20 mouse cellular contexts compared by ENCODE assay signal in genomic region chr9:30770436-30771173, GRCm38 (mm10).
DNase-seq lines count a peak whose midpoint lies in the region; ATAC-seq and TF ChIP-seq lines count a peak whose summit lies in the region.
"Had no signal": no experiment of that assay in that cellular context is flagged by ENCODE, and none has a peak within 500 bp of the region (broad histone marks: within the 10 kb centered on the region; RNA-seq: fewer than 3 reads in every experiment).

No protein-coding gene starts in this region.

- H3K4me3 ChIP-seq in lung, embryonic 14.5 days (ENCODE audit: low read depth, low read length), result no peak overlapping the region
- no peak overlapping the region for H3K4me3 ChIP-seq in embryonic facial prominence, embryonic 15.5 days (replicated peaks)
- no peak overlapping the region for H3K4me3 ChIP-seq in stomach, embryonic 15.5 days (replicated peaks)
- H3K4me3 ChIP-seq: embryonic facial prominence, embryonic 13.5 days; erythroblast, embryonic 14.5 days; forebrain, embryonic 10.5 days; gastrocnemius, adult 2 months; heart, embryonic 13.5 days; hindbrain, embryonic 12.5 days had no signal

- no peak overlapping the region for H3K9ac ChIP-seq in lung, embryonic 14.5 days
- H3K9ac ChIP-seq in embryonic facial prominence, embryonic 15.5 days, result no peak overlapping the region
- H3K9ac ChIP-seq in stomach, embryonic 15.5 days, result no peak overlapping the region
- H3K9ac ChIP-seq: embryonic facial prominence, embryonic 13.5 days; heart, embryonic 13.5 days; hindbrain, embryonic 12.5 days had no signal

- H3K9me3 ChIP-seq in lung, embryonic 14.5 days (ENCODE audit: low read depth, low read length), result no peaks in the 10 kb centered on the region
- H3K9me3 ChIP-seq in embryonic facial prominence, embryonic 15.5 days (replicated peaks), result no peaks in the 10 kb centered on the region
- no peaks in the 10 kb centered on the region for H3K9me3 ChIP-seq in stomach, embryonic 15.5 days
- H3K9me3 ChIP-seq: embryonic facial prominence, embryonic 13.5 days; hindbrain, embryonic 12.5 days had no signal

- peak; percentile 94 for DNase-seq in heart, adult 11 months
- no peak for DNase-seq in heart, postnatal 36 days
- peak; percentile 23 for DNase-seq in lung, embryonic 14.5 days
- no peak for DNase-seq in lung, postnatal 4 days
- no peak for DNase-seq in embryo, embryonic 10 days (ENCODE audit: low spot score)
- DNase-seq: adrenal gland, postnatal 10 days; cerebellum, adult 11 months; cerebellum, adult 8-10 months; cerebellum, postnatal 14 days; gastrocnemius, adult 2 months; gastrocnemius, postnatal 25 days; heart, postnatal 4 days had no signal

- no peaks in the 10 kb centered on the region for H3K36me3 ChIP-seq in lung, embryonic 14.5 days (ENCODE audit: insufficient read depth)
- no peaks in the 10 kb centered on the region for H3K36me3 ChIP-seq in embryonic facial prominence, embryonic 15.5 days
- no peaks in the 10 kb centered on the region for H3K36me3 ChIP-seq in stomach, embryonic 15.5 days
- H3K36me3 ChIP-seq: embryonic facial prominence, embryonic 13.5 days; forebrain, embryonic 10.5 days; heart, embryonic 13.5 days; hindbrain, embryonic 12.5 days had no signal

- no peak overlapping the region for H3K4me2 ChIP-seq in lung, embryonic 14.5 days
- H3K4me2 ChIP-seq in embryonic facial prominence, embryonic 15.5 days (replicated peaks), result no peak overlapping the region
- H3K4me2 ChIP-seq in stomach, embryonic 15.5 days, result no peak overlapping the region
- H3K4me2 ChIP-seq: embryonic facial prominence, embryonic 13.5 days; heart, embryonic 13.5 days; hindbrain, embryonic 12.5 days had no signal

- ATAC-seq in lung, embryonic 14.5 days (ENCODE audit: insufficient read depth), result no peak; the same call in 1 of the 2 replicates
- peak; percentile 52; the same call in 1 of the 2 replicates for ATAC-seq in embryonic facial prominence, embryonic 15.5 days (ENCODE audit: insufficient number of reproducible peaks, low FRiP score, low TSS enrichment, low read depth)
- ATAC-seq in stomach, embryonic 15.5 days (ENCODE audit: insufficient read depth, low FRiP score, low read depth), result no peak
- ATAC-seq: forebrain, embryonic 14.5 days had no signal

- no peaks in the 10 kb centered on the region for H3K4me1 ChIP-seq in lung, embryonic 14.5 days (ENCODE audit: insufficient read depth)
- H3K4me1 ChIP-seq in embryonic facial prominence, embryonic 15.5 days, result peaks cover 21% of the 10 kb centered on the region
- H3K4me1 ChIP-seq in stomach, embryonic 15.5 days, result 0 out of 2 replicates have a peak, but pooled peaks cover 4% of the 10 kb centered on the region
- H3K4me1 ChIP-seq: hindbrain, embryonic 12.5 days had no signal

- H3K27me3 ChIP-seq in lung, embryonic 14.5 days (ENCODE audit: insufficient read depth, low read length), result no peaks in the 10 kb centered on the region
- no peaks in the 10 kb centered on the region for H3K27me3 ChIP-seq in embryonic facial prominence, embryonic 15.5 days
- H3K27me3 ChIP-seq in stomach, embryonic 15.5 days (replicated peaks), result no peaks in the 10 kb centered on the region
- H3K27me3 ChIP-seq: embryonic facial prominence, embryonic 13.5 days; heart, embryonic 13.5 days; hindbrain, embryonic 12.5 days had no signal

- H3K27ac ChIP-seq in lung, embryonic 14.5 days (ENCODE audit: low read depth), result 0 out of 2 replicates have a peak overlapping the region, but pooled peaks have one; percentile 4
- H3K27ac ChIP-seq in embryonic facial prominence, embryonic 15.5 days (replicated peaks), result no peak overlapping the region
- 0 out of 2 replicates have a peak overlapping the region, but pooled peaks have one; percentile 6 for H3K27ac ChIP-seq in stomach, embryonic 15.5 days
- H3K27ac ChIP-seq: embryonic facial prominence, embryonic 13.5 days; forebrain, embryonic 10.5 days; gastrocnemius, adult 2 months; hindbrain, embryonic 12.5 days had no signal

- WGBS in lung, embryonic 14.5 days, result 41% methylated on average over 8 of the region's 8 CpGs
- 46% methylated on average over 8 of the region's 8 CpGs for WGBS in embryonic facial prominence, embryonic 15.5 days
- 34% methylated on average over 8 of the region's 8 CpGs for WGBS in stomach, embryonic 15.5 days

- TF ChIP-seq CTCF in lung, embryonic 14.5 days (IDR thresholded peaks at IDR 0.05; ENCODE audit: low read depth), result no peak

- intact Hi-C loops in heart, postnatal 36 days (cut with DNase I), result no loop called here

Comparison
In these comparisons a context has a peak if more than half of its experiments do, and no peak if none do; other contexts are left out.
1. DNase-seq: peak in heart, adult 11 months (single experiment) and lung, embryonic 14.5 days (single experiment); none in heart, postnatal 36 days (0 of 2), lung, postnatal 4 days (0 of 2) and embryo, embryonic 10 days (single experiment).